Mouse (Mus musculus): ENCODE data around the gene Tuba4a.

- TF ChIP-seq POLR2A (IDR thresholded peaks at IDR 0.05; ENCODE audit: low read depth, low read length) (no peak), CTCF (IDR thresholded peaks at IDR 0.05; ENCODE audit: extremely low read depth, insufficient read length, insufficient replicate concordance, low read depth, low read length) (no peak)
Measured at GRCm38 (mm10) chr1:75244175-75244826, 24.6 kb upstream of the Tuba4a start.
